Mouse (Mus musculus) gastrocnemius, adult 8-10 months (tissue): ENCODE data around the gene Tmem181a. TPM values are rescaled to one million over a fixed set of nuclear protein-coding genes. Genes with fewer than 3 reads are reported as not detected.
"Not testable (repeated sequence)": the region's sequence is repeated elsewhere in the genome, so short reads cannot be mapped to it uniquely, and the experiment has no call there.

Experiments
- DNase-seq, 2 experiments: peaks; one replicate each; pipeline ENCODE4 v3.0.0; 2022; ENCODE audit warnings: low spot score in 2 of 2
- total RNA-seq, 4 experiments: library from RNA; stranded (reverse); gene quantifications; 2 replicates each; pipeline ENCODE4 v1.2.4; 2022

Gene Tmem181a
- total RNA-seq, result 1 to 10 TPM; 3.0 to 4.1 (median 3.7) TPM

DNA sequence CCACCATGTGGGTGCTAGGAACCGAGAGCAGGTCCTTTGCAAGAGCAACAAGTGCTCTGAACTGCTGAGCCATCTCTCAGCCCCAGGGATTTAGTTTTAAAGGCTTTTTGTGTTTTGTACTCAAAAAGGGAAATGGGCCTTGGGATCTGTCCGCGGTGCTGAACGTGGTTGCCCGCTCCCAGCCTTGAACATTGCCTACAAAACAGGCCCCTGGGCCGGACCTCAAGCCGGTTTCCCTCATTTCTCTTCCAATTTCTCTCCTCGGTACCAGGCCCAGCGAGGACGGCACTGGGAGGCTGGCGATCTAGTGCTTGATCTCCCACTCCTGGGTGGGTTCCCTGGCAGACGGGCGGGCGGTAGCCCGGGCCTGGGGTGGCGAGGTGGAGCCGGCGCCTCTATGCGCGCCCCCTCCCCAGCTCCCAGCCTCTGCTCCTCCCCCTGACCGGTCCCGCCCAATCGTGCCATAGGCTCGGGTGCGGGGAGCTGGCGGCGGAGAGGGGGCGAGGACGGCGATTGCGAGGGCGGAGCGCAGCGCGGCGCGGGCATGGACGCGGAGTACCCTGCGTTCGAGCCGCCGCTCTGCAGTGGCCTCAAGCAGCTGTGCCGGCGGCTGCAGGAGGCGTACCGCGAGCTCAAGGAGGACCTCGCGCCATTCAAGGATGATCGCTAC lies at the start of gene Tmem181a:
Gene Tmem181a, plus strand, starts transcription at position 461 of the 670 bp plus-strand sequence.
- DNase-seq, result not testable (repeated sequence)

DNA sequence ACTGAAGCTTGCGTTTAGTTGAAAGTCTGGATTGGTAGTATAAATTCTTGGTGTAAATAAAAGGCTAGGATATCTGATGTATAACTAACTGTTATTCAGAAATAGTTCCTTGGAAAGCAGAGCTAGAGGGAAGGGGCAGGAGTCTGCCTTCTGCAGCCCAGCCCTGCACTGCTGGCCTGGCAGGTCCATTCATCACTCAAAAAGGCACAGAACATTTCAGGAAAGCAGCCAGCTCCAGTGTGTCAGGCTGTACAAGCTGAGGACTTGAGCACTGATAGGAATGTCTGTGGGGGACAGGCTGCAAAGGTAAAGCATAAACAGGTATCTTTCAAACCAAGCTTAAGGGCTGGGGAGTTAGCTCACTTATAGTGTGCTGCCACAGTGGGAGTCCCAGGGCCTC lies 44.9 kb upstream of the Tmem181a start:
- no peak for DNase-seq

DNA sequence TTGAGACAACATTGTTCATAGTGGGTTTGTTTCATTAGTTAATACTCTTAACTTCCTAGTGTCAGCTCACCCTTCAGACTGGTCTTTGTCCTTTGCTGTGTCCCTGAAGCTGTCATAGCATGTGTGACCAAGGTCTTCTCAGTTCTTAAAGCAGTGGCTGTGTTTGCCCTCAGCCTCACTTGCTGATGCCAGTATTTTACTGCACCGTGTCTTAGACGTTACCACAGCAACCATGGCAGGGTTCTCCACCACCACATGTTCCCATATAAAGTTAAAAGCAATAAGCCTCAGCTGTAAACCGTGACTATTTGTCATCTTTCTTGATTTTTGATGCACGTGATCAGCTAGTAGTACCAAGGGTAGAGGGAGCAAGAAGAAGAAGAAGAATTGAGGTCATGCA lies 41.0 kb upstream of the Tmem181a start:
- DNase-seq, result no peak

DNA sequence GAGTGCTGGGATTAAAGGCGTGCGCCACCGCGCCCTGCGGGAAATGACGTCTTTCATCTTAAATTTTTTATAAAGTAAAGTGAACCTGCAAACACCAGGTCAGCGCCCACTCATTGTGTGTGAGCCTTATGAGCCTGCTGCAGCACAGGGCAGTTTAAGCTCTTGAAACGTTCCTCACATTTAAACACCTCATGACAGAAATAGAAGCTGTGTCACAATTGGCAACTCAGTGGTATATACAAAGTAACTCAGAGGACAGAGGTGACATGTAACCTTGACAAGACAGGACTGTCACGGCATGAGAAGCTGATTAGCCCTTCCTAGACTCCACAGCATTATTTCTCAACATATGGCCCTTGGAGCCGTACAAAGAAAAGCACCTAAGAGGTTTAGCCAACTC lies 40.1 kb upstream of the Tmem181a start:
- no peak for DNase-seq

DNA sequence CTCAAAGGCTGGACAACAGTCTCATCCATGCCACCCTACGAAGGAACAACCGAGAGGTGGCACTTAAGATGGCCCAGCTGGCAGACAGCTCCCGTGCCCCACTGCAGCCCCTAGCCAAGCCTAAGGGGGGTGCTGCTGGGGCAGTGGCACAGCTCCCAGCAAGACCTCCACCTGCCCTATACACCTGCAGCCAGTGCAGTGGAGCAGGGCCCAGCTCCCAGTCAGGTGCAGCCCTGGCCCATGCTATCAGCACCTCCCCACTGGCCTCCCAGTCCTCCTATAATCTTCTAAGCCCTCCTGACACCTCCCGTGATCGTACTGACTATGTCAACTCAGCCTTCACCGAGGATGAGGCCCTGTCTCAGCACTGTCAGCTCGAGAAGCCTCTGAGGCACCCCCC lies 24.0 kb upstream of the Tmem181a start:
- not testable (repeated sequence) for DNase-seq

DNA sequence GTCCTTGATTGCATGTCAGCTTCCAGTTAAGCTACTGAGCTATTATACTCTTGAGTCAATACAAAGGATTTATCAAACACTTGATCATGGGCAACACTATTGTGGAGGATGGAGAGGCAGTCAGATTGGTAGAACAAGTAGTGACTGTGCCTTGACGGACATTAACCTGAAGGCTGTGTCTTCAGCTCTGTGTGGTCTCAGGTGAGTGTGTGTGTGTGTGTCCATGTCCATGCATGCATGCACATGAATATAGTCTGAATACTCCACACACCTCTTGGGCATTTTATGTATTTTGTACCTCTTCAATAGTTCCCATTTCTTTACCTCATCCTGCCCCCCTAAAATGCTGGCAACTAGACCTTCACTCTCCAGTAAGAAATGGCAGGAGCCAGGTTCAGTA lies 5.4 kb upstream of the Tmem181a start:
- DNase-seq, result not testable (repeated sequence)

DNA sequence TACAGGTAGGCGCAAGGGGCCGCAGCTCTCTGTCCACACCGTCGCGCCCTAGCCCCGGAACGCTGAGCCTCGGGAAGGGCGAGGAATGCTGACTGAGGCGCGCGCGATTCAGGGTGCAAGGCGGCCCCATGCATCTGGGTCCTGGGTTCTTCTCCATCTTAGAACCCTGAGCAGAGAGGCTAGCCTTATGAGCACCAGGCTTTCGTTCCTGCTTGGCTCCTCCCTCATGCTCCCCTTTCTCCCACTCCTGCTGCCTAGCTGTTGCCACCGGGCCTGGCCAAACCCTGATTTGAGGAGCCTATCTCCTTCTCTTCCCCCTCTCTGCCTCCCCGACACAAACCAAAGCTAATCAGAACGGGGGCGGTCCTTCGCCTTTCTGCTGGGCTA lies 403 bp downstream of the Tmem181a start:
- DNase-seq, result not testable (repeated sequence)

DNA sequence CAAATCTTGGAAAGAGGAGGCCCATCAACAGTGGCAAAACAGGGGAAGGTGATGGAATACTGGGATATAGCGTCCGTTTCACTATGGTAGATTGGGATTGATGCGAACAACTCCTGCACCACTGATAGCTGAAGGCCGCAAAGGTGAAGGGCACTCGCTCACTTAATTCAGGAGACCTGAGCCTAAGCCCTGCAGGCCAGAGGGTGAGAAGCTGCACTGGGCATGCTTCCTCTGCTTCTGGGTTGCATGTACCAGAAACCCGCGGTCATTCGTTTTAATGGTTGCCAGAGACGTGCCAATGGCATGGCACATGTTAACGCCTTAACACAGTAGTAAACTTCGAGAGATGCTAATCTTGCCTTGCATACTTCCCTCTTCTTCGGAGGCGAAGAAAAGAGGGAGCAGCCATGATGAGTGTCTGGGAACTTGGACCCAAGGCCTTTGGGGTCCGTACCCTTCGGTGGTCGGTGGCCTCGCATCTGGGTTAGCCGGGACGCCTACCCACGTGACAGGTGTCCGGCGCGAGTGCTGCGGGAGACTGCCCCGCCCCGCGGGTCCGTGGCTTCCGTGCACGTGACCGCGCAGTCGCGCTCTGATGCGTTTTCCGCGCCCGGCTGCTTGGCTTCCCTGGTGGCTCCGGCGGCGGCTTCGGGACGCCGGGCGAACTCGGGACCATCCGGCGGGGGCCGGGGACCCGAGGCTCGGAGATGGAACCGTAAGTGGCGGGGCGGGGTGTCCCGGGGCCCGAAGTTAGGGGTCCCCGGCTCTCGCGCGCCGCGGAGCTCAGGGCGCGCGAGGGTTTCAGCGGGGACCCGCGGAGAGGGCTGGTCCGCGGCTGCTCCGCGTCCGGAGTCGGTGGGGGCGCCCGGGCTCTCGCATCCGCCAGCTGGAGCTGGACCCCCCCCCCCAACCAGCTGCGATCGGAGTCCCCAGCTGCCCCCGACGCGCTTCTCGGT lies 13.5 kb downstream of the Tmem181a start:
- not testable (repeated sequence) for DNase-seq

DNA sequence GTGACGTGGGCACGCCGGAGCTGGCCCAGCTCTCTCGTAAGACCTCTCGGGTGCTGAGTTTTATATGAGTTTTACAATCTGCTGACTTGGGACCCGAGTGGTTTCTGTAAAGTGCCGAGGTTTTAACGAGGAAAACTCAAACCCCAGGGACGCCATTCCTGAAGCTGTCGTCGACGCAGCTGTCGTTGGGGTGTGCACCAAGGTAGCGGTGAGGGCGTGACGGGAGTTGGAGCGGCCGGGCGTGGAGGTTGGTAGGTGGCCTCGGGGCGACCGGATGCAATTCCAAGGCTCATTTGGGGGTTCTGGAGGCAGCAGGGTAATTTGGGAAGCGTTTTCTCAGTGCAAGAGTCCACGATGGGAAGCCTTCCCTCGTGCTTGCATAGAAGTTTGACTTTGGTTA lies 14.2 kb downstream of the Tmem181a start:
- not testable (repeated sequence) for DNase-seq

DNA sequence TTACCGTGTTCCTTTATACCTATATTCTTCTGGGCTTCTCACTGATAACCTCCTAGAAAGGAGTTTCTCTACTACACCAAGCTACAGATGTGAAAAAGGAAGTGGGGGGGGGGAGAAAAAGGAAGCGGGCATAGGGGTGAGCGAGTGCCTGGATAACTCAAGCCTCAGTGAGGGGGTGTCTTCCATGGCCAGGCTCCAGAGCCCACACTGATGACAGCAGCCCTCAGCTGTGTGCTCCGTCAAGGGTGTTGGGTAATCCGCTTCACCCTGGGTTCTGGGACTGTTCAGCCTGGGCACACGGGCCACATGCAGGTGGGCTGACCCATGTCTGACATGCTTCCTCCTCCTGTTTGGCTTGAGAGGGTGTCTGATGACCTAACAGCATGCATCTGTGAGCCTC lies 15.3 kb downstream of the Tmem181a start:
- not testable (repeated sequence) for DNase-seq

DNA sequence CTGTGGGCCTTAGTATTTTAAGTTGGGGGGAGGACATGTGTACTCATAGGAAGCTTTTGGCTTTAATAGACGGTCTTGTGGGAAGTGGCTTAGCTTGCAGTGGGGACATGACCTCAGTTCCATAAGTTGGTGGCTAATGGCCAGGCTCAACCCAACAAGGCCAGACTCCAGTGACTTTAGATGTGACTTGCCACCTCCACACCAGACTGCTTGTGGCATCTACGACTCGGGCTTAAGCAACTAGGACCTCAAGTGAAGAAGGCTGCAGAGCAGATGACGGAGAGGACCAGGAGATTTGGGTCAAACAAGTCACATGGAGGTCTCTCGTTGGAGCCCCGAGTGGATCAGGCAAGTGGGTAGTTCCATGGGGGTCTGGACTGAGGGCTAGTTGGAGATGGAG lies 18.0 kb downstream of the Tmem181a start:
- not testable (repeated sequence) for DNase-seq

DNA sequence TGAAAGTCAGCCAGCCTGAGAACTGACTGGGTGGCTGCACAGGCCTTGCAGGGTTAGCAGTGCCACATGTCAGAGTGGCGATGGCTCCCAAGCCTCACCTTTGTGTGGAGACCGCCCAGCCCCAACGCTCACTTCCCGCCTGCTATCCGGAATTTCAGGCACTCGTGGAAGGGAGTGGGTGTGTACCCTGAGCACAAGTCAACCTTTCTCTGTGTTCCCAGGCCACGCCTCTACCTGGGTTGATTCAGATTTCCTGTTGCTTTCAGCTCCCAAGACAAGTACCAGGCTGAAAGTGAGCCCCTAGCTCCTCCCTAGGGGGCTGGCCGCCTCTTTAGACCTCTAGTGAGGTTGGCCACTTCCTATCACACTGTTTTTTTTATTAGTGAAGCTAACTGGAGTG lies 22.5 kb downstream of the Tmem181a start:
- DNase-seq, result not testable (repeated sequence)

DNA sequence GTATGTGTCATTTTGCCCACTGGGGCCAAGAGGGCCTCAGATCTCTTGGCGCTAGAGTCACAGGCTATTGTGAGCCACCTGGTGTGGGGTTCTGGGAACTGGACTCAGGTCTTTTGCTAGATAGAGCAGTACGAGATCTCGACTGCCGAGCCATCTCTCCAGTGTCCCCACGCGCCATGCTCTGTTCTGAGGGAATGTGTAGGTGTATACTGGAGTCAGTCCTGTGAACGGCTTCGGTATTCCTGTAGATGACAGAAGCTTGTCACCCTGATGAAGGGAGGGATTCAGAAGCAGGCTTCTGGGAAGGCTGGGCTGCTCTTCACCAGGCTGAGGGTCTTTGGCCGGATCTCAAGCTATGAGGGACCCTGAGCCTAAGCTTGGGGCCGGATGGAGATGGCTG lies 23.1 kb downstream of the Tmem181a start:
- not testable (repeated sequence) for DNase-seq

DNA sequence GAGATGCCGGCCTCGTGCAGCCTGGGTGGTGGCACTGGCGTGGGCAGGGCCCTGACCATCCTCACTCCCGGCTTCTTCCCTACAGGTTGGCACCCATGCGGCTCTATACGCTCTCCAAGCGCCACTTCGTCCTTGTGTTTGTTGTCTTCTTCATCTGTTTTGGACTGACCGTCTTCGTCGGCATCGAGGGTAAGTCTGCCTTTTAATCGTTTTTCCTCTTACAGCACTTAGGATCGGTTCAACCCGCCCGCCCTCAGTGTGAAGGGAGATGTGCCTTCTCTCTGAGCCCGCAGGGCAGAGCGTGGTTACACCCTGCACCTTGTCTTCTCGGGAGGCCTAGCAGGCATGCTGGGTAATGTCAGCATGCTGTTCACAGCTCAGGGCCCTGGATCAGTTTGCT lies 23.9 kb downstream of the Tmem181a start:
- not testable (repeated sequence) for DNase-seq

DNA sequence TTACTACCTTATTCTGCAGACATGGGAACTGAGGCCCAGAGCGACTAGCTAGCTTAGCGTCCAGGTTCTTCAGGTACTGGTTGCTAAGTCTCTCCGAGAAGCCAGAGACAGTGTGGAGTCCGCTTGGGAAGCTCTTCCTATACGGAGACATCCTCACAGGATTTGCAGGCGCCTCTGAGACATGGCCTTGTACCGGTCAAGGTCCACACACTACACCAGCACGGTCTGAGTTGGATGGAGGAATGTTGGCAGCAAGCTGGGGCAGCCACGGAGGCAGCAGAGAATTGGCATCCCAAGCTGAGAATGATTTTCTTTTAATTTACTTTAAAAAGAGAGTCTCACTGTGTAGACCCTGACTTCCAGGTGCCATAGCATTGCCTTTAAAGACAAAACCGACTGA lies 26.5 kb downstream of the Tmem181a start:
- not testable (repeated sequence) for DNase-seq

DNA sequence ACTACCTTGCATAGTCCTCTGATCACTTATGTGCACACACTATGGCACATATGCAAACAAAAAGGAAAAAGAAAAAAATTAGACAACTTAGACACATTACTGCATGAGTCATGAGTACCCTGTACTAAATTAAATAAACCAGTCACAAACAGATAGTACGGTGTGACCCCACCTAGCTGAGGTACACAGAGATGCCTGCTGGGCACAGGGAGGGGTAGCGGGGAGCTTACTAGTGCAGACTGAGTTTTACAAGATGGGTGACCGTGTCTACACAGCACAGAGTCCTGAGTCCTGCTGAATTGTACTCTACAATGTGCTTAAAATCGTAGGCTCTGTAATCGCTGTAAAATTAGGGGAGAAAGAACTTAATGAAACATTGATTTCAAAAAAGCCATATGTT lies 29.5 kb downstream of the Tmem181a start:
- DNase-seq, result not testable (repeated sequence)

DNA sequence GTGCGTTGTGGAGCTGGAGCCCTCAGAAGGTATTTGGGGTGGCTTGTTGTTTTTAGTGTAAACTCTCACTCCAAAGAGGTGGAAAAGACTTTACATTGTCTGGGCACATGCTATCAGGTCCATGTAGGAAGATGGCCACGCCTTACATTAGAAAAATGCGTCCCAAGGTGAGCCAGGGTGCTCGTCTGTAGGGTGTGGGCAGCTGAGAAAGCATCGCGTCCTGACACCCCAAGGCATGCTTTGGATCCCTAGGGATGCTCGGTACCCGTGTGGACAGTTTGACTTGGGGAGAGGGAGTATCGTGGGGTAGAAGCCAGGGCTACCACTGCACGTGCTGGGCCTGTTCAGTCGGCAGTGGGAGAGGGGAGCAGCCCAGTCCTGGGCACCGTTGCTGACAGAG lies 32.4 kb downstream of the Tmem181a start:
- not testable (repeated sequence) for DNase-seq

DNA sequence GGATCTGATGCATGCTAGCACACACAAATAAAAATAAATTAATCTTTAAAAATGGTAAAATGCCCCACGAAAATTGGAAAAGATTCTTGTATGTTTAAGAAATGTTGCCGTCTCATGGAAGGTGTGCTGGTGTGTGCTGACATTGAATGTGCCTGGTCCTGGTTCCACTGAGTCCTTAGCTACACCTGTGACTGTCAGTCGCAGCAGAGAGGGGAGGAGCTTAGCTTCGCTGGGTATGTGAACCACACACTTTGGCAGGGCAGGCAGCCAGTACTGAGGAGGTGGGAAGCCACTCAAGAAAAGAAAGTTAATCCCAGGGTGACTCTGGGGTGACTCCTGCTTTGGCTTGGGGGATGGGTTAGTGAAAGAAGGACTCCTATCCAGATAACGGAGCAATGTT lies 37.2 kb downstream of the Tmem181a start:
- not testable (repeated sequence) for DNase-seq

DNA sequence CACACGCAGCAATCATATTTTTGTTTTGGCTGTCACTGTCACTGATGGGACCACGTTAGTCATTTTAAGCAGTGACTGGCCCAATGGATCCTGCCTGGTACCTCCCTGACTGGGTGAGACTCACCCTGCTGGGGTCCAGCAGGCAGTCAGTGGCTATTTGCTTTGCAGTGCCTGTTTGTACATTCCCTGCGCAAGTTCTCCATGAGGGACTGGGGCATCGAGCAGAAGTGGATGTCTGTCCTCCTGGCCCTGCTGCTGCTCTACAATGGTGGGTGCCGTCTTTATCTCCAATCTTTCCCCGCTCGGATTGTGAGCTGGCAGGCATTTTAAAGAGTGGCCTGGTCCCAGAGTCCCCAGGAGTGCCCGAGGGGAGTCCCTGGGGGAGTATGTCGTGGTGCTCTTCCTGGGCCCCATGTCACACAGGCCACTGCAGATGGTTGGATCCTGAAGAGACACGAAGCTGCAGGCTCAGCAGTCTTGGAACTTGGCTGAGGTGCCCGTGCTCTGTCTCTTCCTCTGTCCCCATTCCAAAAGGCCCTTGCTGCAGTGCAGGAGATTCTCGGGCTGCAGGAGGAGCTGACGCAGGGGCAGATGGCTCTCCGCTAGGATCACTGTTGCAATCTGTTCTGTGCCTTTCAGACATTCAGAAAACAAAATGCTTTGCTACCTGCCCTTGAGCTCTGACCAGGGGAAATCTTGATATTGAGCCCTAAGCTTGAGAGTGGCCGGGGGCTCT lies 40.6 kb downstream of the Tmem181a start:
- DNase-seq, result not testable (repeated sequence)

DNA sequence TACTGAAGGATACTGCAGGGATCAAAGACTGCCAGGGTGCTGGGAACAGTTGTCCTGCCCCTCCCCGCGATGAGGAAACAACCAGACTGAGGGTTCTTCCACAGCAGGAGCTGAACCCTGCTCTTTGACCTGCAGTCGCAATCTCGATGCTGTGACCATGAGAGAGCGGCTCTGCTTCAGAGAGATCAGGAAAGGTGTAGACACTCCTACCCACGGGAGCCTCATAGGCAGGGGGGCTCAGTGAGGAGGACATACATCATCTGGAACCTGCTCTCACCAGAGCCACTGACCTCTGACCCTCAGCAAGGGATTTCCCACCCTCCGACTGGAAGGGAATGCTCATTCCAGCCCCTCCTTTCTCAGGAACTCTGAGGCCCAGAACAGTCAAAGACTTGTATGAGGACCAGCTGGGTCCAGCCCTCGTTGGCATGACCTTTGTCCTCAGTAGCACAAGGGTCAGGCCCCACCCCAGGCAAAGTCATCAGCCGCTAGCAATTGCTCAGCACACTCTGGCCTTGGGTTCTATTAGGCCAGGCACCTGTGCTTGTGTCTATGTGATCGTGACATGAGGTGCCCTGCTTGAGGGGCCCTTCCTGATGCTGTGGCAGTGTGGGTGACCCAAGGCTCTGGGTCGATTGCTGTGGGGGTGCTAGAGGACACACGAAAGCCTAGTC lies 43.7 kb downstream of the Tmem181a start:
- DNase-seq, result not testable (repeated sequence)

DNA sequence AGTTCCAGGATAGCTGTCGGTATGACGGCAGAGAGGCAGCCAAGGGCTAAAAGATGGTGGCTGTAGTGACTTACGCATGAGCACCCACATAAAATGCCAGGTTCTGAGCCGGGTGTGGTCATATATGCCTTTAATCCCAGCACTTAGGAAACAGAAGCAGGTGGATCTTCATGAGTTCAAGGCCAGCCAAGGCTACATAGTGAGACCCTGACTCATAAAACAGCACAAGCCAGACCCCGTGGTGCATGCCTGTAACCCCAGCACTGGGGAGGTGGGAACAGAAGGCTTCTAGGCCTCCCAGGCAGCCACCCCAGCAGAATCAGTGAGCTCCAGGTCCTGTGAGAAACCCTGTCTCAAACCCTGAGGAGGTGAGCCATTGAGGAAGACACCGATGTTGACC lies 48.2 kb downstream of the Tmem181a start:
- DNase-seq, result not testable (repeated sequence)
